Mouse (Mus musculus): ENCODE data around the gene 2310033P09Rik.

- no peak for TF ChIP-seq POLR2A (IDR thresholded peaks at IDR 0.05; ENCODE audit: extremely low read depth, insufficient read depth, low read length)
- TF ChIP-seq CTCF (IDR thresholded peaks at IDR 0.05; ENCODE audit: low read depth, low read length): no peak
Measured at GRCm38 (mm10) chr11:59218389-59218998, 10.4 kb downstream of the 2310033P09Rik start.

Data from liver, adult 2 months (tissue).